Mouse (Mus musculus) kidney, postnatal 10 days (tissue): Measurements from ENCODE around the gene Shisa4.
A peak's percentile ranks its signal among the peaks of the same experiment; 100 is the strongest.

Source experiments
- DNase-seq: peaks from one replicate; pipeline ENCODE4 v3.0.0; 2021; ENCODE audit warnings: mixed read lengths

The Shisa4 gene

DNA sequence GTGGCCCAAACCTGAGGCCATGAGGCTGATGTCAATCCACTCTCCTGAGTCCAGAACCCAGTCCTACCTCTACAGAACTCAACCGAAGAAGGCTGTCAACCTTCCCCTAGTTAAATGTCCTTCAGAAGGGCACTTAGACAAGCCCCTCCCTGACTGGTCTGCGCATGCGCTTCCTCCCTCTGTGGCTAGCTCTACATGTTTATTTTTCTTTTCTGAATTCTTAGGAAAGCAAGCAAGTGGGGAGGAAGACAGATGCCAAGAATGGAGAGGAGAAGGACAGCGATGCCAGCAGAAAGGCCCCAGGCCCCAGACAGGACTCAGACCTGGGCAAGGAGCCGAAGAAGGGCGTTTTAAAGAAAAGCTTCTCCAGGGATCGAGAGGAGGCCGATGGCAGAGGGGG is 11.6 kb downstream of the Shisa4 start:
- no peak for DNase-seq

DNA sequence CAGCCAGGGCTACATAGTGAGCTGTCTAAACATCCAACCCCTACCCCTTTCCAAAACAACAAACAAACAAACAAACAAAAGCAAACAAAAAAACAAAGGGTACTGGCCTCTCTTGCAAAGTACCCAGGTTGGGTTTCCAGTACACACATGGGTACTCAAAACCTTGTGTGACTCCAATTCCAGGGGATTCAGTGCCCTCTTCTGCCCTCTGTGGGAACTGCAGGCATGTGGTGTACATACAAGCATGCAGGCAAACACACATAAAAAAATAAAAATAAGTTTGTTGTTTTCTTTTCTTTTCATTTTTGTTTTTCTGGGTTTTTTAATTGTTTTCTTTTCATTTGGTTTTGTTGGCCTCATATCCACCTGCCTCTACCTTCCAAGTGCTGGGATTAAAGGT is 12.9 kb downstream of the Shisa4 start:
- DNase-seq, result no peak

DNA sequence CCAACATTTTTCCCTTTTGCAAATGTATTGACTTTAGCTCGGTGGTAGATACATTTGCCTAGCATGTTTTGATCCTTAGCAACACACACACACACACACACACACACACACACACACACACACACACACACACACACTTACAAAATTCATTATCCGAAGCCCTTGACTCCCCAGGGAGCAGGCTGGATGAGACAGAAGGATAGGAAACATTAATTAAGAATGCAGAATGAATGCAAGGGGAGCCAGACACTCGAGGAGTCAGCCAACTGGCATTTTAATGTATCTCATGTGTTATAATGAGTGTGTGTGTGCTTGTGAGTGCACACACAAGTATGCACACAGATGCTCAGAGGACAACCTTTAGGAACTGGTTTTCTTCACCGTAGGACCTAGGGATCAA is 13.5 kb downstream of the Shisa4 start:
- no peak for DNase-seq

DNA sequence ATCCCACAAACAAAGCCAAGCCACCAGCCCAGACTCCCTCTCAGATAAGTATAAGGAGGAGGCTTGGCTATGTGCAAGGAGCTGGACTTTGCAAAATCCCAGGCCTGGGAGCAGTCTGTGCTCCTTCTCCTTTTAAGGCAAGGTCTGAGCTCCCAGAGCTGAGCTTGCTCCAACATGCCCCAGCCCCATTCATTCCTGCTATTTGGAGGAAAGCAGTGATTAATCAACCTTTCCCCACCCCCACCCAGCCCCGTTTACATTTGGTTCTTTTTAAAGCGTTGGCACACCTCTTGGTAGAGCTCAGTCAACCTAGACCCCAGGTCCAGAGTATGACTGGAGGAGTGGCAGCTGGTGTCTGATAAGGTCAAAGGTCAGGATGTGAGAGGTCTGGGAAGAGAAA is 16.0 kb downstream of the Shisa4 start:
- no peak for DNase-seq

DNA sequence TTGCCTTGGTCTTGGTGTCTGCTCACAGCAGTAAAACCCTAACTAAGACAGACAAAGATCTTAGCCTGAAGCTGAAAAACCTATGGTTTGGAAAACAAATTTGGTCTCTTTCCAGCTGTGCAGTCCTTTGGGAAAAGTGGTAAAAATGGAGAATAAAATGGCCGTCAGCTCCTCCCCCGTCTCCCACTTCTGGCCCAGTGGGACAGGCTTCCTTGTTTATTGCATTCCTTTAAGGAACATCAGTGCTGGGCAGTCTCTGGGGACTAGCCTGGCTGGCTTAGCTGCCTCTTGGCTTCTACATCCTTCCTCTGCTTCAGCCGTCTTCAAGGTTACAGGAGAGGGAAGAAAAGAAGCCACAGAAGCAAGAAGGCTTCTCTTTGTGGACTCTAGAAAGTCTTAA is 23.1 kb downstream of the Shisa4 start:
- peak; percentile 60 for DNase-seq

DNA sequence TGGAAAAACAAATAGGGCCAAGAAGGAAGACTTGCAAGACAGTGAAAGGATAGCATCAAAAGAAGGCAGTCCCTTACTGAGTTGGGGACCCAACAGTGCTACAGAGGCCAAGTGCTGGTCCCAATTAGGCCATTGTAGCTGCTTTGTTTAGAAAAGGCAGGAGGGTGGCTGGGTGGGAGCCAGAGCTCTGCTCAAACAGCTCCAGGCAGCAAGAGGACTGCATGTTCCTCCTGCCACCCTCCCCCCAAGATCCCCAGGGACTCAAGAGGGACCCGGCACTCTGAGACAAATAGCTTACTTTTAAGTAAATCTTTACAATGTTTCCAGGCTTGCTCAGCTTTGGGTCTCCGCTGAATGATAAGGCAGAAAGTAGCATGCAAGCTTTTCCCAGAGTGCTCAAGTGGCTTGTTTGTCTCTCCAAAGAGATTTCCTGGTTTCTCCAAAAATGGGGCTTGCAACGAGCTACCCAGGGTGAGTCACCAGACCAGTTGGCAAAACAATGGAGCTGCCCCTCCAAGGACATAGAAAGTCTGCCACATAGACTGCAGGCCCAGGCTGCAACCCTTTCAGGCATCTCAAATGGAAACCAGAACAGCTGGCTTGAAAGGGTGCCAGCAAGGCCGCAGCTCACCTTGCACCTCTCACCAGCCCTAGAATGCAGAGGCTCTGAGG is 27.4 kb downstream of the Shisa4 start:
- DNase-seq, result peak; percentile 38

DNA sequence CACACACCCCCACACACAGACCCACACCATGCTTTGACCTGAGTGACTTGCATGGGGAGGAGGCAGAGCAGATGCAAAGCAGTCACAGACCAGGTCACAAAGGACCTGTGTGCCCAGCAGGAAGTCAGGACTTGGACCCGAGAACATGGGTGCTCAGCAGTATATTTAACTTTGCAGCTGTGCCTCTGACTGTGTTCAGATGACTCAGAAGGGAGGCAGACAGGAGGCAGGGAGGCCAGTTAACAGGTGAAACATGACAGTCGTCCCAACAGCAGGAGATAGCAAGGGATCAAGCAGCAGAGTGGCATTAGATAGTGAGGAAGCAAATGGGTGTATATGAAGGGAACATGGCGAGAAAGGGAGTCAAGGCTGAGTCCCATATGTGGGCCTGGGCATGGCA is 28.1 kb downstream of the Shisa4 start:
- DNase-seq, result no peak

DNA sequence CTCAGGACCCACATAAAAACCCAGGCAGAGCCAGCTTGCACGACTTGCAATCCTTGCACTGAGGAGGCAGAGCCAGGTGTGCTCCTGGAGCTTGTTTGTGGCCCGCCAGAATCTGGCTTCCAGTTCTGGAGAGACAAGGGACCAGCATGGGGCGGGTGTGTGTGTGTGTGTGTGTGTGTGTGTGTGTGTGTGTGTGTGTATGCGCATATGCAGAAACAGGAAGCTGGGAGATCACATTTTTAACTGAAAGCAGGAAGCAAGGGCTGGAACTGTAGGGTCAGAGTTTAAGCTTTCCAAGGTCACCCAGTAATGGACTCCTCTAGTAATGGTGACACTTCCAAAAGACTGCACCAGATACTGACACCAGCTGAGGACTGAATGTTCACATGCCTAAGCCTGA is 31.0 kb downstream of the Shisa4 start:
- peak; percentile 56 for DNase-seq

DNA sequence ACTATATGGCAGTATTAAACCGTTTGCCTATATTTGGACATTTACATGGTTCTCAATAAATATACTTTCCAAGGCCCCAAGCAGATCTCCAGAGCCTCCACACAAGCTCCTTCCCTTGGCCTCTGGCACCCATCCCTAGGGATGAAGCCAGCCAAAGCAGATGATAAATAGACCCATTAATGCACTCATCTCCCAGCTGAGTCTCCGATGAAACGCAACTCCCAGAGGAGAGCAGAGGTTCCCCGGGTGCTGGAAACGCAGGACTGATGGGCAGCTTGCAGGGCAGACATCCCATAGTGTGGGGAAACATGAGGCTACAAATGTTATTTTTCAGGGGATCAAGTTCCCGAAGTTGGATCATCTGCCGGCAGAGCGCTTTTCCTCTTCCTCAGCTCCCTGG is 33.1 kb downstream of the Shisa4 start:
- DNase-seq, result peak; percentile 55

DNA sequence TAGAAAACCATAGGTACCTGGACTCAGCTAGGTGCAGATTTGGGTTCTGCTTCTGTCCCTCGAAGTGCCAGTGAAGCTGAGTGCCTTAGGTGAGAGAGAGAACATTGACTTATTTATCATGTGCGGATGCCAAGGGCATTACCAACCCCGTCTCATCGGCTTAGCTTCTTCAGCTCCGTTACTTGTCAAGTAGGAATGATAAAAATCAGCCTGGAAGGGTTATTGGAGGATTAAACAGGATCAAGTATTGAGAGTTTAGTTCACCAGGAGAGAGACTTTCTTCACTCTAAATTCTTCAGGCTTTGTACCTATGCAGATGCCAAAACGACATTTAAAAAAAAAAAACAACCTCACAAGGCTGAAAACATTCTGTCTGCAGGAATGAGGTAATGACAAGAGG is 44.5 kb downstream of the Shisa4 start:
- DNase-seq, result no peak

DNA sequence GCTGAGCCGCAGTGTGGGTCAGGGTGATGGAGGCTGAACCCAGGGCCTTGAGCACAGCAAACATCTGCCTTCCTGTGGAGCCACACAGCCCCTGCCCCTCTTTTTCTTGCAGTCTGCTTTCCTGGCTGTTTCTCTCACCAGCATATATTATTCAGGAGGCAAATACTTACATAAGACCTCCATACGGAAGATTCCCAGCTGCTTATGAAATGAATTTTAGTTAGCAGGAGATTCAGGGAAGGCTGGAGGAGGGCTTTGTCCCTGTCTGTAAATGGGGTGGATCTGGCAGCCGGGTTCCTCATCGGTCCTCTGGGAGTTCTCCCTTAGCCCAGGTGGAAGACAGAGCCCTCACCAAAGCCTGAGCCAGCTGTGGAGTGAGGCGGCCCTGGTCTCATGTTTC is 46.7 kb downstream of the Shisa4 start:
- DNase-seq, result no peak

DNA sequence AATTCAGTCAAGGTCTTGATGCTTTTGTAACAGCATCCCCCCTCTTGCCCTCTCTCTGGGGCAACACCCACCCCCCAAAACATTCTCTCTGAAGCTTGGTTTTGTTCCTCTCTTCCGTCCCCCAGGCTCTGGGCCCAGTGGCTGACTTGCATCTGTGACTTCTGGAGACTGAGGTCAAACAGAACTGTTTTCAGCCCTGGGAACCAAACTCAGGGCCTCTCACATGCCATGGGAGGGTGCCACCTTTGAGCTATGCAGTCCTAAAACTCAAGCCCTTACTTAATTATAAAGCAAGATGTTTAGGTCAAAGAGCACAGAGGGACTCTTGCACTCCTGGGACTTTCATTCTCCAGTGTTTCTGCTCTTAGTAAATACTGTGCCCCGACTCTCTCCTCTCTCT is 49.1 kb downstream of the Shisa4 start:
- DNase-seq, result no peak

DNA sequence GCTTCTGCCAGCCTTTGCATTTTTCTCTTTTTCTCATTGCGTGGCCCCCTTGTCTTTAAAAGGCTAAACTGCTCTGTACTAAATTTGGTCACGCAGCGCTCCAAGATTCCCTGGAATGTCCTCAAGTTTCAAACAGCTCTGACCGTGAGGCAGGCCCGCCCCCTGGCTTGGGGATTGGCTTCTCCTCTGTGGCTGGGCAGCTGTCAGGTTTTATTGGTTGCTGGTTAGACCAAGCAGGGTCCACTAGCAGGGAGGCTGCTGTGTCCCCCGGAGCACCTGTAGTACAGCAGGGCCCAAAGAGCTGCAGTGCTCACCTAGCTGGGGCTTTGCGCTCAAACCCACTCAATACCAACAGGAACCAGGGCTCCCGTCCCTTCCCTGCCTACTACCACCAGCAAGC is 50.5 kb downstream of the Shisa4 start, which contains the start of gene Lmod1:
Lmod1 (plus strand) TSS at position 237 of the 400 bp plus-strand sequence.
- DNase-seq, result peak; percentile 84

DNA sequence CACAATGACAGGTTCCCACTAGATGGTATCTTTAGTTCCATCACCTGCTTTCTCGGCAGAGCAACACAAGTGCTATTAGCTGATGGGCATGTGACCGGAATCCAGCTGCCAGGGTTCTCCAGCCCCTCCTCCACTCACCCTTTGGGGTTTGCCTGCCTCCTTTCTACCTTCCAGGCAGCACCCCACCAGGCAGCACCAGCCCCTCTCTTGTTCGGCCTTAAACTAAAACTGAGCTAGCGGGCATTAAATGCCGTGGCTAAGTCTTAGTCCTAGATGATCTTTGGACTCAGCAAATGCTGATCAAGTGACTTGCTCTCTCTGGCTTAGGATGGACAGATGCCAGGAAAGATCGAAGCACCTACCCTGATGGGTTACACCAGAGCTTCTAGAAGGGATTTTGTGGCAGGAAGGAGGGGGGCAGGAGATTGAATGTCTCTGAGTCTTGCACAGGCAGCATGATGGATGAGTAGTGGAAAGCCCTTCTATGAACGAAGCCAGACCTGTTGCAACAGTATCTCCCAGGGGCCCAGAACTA is 51.6 kb downstream of the Shisa4 start:
- no peak for DNase-seq
